Mouse (Mus musculus): ENCODE results near the gene H2al2a. TPM values are rescaled to one million over a fixed set of nuclear protein-coding genes. Genes with fewer than 3 reads are reported as not detected.

H2al2a gene
- polyA plus RNA-seq (2017; shearing (Covaris generic)): not detected

GRCm38 (mm10) chr2:17996858-17997257 lies at the start of gene H2al2a:
Gene H2al2a (minus strand): TSS chr2:17996958.

GRCm38 (mm10) chr2:18037491-18037890 lies 40.7 kb upstream of the H2al2a start, which contains the start of gene A930004D18Rik:
Gene A930004D18Rik (minus strand): TSS chr2:18037737.

Other genes starting within 250 kb of the H2al2a start
- gene A930004D18Rik, start 40.8 kb upstream of the H2al2a start, polyA plus RNA-seq (2017; shearing (Covaris generic)): 0.89 TPM
- 0.27 TPM for gene Skida1, start 52.1 kb upstream of the H2al2a start, polyA plus RNA-seq (2017; shearing (Covaris generic))
- gene Mllt10, start 58.3 kb upstream of the H2al2a start, polyA plus RNA-seq (2017; shearing (Covaris generic)): 101 TPM